25 mouse cellular contexts compared by ENCODE assay signal in genomic region chr7:36308726-36309125, GRCm38 (mm10).
"Had no signal": no experiment of that assay in that cellular context is flagged by ENCODE, and none has a peak within 500 bp of the region (broad histone marks: within the 10 kb centered on the region; RNA-seq: fewer than 3 reads in every experiment).

No protein-coding gene starts in this region.

- H3K9me3 ChIP-seq: embryonic facial prominence, embryonic 10.5 days; embryonic facial prominence, embryonic 12.5 days; embryonic facial prominence, embryonic 13.5 days; embryonic facial prominence, embryonic 15.5 days; forebrain, embryonic 10.5 days; forebrain, embryonic 12.5 days; forebrain, embryonic 13.5 days; forebrain, embryonic 15.5 days had no signal

- H3K27ac ChIP-seq: embryonic facial prominence, embryonic 10.5 days; embryonic facial prominence, embryonic 12.5 days; embryonic facial prominence, embryonic 13.5 days; embryonic facial prominence, embryonic 15.5 days; forebrain, embryonic 10.5 days; forebrain, embryonic 12.5 days; forebrain, embryonic 13.5 days; forebrain, embryonic 15.5 days; gastrocnemius, adult 2 months; heart, adult 2 months had no signal

- H3K36me3 ChIP-seq: embryonic facial prominence, embryonic 10.5 days; embryonic facial prominence, embryonic 12.5 days; embryonic facial prominence, embryonic 13.5 days; embryonic facial prominence, embryonic 15.5 days; forebrain, embryonic 10.5 days; forebrain, embryonic 12.5 days; forebrain, embryonic 15.5 days had no signal

- H3K27me3 ChIP-seq: embryonic facial prominence, embryonic 12.5 days; embryonic facial prominence, embryonic 13.5 days; embryonic facial prominence, embryonic 15.5 days; forebrain, embryonic 12.5 days; forebrain, embryonic 13.5 days; forebrain, embryonic 15.5 days had no signal

- H3K4me1 ChIP-seq: embryonic facial prominence, embryonic 12.5 days; embryonic facial prominence, embryonic 15.5 days; forebrain, embryonic 10.5 days; forebrain, embryonic 12.5 days; forebrain, embryonic 13.5 days; forebrain, embryonic 15.5 days had no signal

- H3K4me3 ChIP-seq: embryonic facial prominence, embryonic 10.5 days; embryonic facial prominence, embryonic 12.5 days; embryonic facial prominence, embryonic 13.5 days; embryonic facial prominence, embryonic 15.5 days; erythroblast, embryonic 14.5 days; forebrain, embryonic 10.5 days; forebrain, embryonic 12.5 days; forebrain, embryonic 13.5 days; forebrain, embryonic 15.5 days; gastrocnemius, adult 2 months; heart, adult 2 months had no signal

- DNase-seq: cerebellum, adult 2 months; cerebellum, adult 8-10 months; cerebellum, adult 9-10 months; cerebellum, adult 9-11 months; cerebellum, postnatal 14 days; cerebellum, postnatal 25 days; cerebellum, postnatal 36 days; embryo, embryonic 11 days; forebrain, postnatal 0 days; gastrocnemius, adult 2 months; gastrocnemius, postnatal 10 days; gastrocnemius, postnatal 14 days; gastrocnemius, postnatal 25 days; gastrocnemius, postnatal 36 days; heart, adult 18-20 months; heart, adult 2 months had no signal
